Mouse (Mus musculus) MN1 (cell line): ENCODE measurements around the gene Tsc1.
A peak's percentile ranks its signal among the peaks of the same experiment; 100 is the strongest.

Experiments
- DNase-seq: peaks from one replicate; pipeline ENCODE4 v3.0.0-alpha.2; 2016; ENCODE audit warnings: low spot score

Tsc1 gene

GRCm38 (mm10) chr2:28730676-28731075, 89.6 kb downstream of the Tsc1 start:
- no peak for DNase-seq

GRCm38 (mm10) chr2:28737112-28737511, 96.1 kb downstream of the Tsc1 start:
- DNase-seq, result peak; percentile 75

- DNase-seq, result no peak
These were observed 99.1 kb downstream of the Tsc1 start for GRCm38 (mm10) chr2:28740159-28740558.
